Mouse (Mus musculus) spleen, postnatal 10 days (tissue): Measurements from ENCODE around the gene Rab37.
A peak's percentile ranks its signal among the peaks of the same experiment; 100 is the strongest.

ENCODE experiments used
- DNase-seq, 2 experiments: peaks; one replicate each; pipeline ENCODE4 v3.0.0; 2021 to 2022; ENCODE audit warnings: low spot score in 2 of 2

Rab37 gene

GRCm38 (mm10) chr11:115091362-115091901 is at the start of gene Rab37:
Gene Rab37, plus strand, starts transcription at chr11:115091431.
- peak in 1 of 2 experiments; percentile 39 for DNase-seq

- DNase-seq: no peak
Observed at GRCm38 (mm10) chr11:115048259-115048658, 43.0 kb upstream of the Rab37 start, which contains the start of gene Cd300ld3. Gene Cd300ld3, minus strand, starts transcription at chr11:115048409.

DNA sequence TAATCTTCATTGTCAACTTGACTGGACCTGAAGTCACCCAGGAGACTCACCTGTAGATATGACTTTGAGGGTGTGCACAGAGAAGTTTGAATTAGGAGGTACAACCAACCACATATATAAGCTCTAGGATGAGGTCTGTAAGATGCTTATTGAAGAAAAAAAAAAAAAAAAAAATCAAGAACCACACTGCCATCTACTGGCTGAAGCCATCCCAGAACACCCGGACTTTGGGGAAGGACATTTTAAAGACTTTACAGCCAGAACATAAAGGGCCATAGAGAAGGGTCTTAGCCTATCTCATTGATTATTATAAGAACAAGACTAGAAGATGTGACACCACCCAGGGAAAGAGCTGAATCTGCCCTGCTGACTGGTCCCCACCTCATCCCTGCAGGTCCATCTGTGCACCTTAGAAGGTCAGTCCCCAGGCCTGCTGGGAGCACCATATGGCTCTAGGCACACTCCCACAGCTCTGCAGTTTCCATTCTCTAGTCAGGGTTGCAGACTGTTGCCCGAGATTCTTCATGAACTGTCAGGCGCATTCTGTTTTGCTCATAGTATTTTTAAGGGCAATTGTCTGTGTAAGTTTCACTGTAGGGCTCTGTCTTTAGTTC is 41.8 kb upstream of the Rab37 start:
- DNase-seq: no peak

- peak in 1 of 2 experiments; percentile 56 for DNase-seq
Observed at GRCm38 (mm10) chr11:115052206-115052605, 39.0 kb upstream of the Rab37 start.

DNA sequence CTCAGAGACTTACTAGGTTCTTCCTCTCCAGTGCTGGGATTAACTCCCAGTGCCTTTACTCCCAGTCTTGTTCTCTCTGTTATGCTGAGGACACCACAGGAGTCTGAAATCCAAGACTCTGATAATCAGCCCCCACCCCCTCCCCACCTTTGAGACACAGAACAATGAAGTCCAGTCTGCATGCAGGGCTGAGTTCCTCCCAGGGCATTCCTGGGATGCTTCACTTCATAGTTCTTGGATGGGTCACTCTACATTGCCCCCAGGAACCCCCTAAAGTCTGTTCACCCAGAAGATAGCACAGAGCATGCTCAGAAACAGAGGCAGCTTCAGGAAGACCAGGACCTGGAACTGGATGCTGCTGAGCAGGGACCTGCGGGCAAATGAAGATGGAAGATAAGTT is 38.2 kb upstream of the Rab37 start:
- DNase-seq: no peak

DNA sequence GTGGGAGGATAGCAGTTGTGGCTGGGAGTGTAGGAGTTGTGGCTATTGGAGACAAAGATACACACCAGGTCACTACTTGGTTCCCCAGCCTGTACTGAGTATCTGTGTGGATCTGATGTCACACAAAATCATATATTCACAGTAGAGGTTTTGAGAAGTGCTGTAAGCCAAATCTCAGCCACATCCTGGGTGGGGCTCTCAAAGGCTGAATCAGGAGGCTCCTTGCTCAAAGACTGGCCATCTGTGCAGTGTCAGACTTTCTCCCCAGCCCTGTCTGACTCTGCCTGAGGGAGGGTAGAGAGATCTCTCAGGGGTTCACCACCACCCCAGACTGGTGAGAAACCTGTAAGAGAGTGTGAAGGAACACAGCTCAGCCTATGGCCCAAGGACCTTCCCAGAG is 36.7 kb upstream of the Rab37 start:
- no peak for DNase-seq

DNA sequence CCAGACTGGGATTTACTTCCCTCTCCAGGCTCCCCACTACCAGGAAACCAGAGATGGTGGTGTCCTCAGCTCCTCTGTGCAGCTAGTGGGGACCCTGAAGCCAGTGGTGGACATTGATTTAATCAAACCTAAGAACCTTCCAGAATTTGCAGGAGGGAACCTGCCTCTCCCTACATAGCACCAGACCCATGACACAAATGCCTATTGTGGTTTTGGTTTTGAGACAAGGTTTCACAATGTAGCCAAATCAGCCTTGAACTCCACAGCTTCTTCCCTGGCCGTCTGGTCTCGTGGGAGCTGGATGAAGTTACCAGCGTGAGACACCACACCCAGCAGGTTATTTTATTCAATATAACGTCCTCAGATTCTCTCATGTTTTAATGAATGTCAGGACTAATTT is 32.5 kb upstream of the Rab37 start:
- no peak for DNase-seq

DNA sequence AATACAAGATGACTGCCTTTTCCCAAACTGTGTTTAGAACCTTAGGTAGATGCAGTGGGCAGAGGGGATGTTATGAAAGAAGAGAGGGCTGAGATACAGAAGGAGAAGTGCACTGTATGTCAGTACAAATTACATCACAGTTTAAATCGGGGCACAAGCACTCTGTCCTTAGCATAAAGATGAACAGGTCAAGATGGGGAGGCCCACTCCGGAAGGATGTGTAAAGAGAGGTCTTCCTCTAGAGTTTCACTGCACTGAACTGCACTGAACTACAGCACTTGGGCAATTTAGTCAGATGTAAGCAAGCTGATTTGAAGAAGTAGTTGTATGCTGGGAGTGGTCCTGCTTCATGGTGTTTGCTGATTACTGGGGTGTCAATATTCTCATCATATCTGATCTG is 31.4 kb upstream of the Rab37 start:
- no peak for DNase-seq

GRCm38 (mm10) chr11:115062077-115062476 is 29.2 kb upstream of the Rab37 start, which contains the start of gene Cd300e:
Gene Cd300e, minus strand, starts transcription at chr11:115062177.
- DNase-seq: no peak

GRCm38 (mm10) chr11:115066768-115067167 is 24.5 kb upstream of the Rab37 start:
- DNase-seq: no peak

- DNase-seq: no peak
Observed at GRCm38 (mm10) chr11:115071015-115071551, 20.1 kb upstream of the Rab37 start.

DNA sequence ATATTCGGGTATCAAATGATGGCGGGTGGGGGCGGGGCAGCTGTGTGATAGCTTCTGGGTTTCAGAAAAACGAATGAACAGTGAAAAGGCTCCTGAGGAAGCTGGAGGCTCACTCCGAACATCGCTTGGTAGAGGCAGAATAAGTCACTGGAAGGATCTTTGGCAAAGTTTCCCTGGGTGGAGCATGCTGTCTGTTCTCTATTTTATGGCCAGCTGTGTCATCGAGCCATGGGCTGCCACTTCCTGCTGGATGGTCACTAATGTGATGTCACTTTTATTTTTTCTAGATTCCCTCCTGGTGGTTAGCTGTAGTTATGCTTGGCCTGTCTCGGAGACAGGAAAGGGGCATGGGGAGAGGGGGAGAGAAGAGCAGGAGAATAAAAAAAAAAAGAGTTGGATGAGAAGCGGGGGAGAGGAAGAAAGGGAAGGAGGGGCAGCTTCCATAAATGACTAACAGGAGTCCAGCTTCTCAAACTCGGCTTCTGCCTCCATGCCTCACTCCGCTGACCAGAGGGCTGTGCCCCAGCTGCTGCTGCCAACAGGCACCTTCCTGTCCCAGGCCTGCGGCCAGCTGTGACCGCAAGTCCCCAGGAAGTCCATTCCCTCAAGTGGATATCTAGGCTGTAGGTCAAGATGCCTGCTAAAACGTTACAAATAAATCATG is 19.5 kb upstream of the Rab37 start:
- DNase-seq: no peak

- no peak for DNase-seq
Observed at GRCm38 (mm10) chr11:115073002-115073401, 18.2 kb upstream of the Rab37 start.

GRCm38 (mm10) chr11:115075407-115075806 is 15.8 kb upstream of the Rab37 start:
- no peak for DNase-seq

GRCm38 (mm10) chr11:115075859-115076258 is 15.4 kb upstream of the Rab37 start:
- no peak for DNase-seq

GRCm38 (mm10) chr11:115077436-115077835 is 13.8 kb upstream of the Rab37 start:
- no peak for DNase-seq

DNA sequence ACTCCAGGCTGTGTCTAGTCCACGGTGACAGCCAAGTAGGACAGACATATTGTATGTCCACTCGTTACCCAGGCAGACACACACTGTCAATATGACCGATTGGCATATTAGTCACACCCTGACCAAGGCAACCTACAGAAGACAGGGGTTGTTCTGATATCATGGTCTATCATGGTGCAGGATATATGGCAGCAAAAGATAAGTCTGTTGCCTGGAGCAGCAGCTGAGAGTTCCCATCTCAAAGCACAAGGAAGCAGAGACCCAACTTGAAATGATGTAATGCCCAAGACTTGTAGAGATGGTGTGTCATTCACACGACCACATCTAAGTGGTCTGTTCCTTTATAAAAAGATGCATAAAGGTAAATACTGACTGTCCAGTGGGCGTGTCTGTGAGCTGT is 12.6 kb upstream of the Rab37 start:
- DNase-seq: no peak

DNA sequence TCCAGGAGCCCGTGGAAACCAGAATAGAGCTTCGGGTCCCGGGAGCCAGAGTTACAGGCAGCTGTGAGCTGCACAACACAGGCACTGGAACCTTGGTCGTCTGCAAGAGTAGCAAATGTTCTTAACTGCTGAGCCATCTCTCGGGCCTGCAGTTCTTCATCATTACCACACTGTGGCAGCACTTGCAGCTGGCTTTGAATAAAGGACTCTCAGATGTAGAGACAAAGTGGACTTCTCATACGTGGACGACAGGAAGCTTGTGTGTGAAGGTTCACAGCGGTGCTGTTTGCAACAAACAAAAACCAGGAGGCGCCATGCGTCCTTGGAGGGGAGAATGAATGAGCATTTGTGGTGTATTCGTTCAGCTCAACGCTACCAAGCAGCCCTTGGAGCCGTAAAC is 10.3 kb upstream of the Rab37 start:
- DNase-seq: peak; percentile 21 to 46

GRCm38 (mm10) chr11:115081373-115081772 is 9.9 kb upstream of the Rab37 start:
- DNase-seq: no peak

DNA sequence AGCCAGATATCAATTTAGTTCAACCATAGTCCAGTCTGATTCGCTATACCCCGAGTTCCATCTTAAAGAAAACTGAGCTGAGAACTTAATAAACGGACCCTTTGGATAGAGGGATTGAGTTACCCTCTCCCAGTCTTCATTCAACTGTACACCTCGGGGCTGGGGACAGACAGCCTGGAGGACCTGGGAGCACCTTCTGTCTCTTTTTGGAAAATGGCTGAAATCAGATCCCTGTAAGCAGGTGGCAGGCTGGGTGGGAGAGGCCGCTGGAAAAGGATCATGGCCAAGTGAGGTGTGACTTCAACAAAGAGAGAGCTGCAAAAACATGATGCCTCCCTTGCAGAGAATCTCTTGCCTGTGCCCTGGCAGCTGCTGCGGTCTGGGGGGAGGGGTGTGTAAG is 9.0 kb upstream of the Rab37 start:
- no peak for DNase-seq

GRCm38 (mm10) chr11:115083376-115084139 is 7.7 kb upstream of the Rab37 start:
- DNase-seq: peak; percentile 54 to 78

DNA sequence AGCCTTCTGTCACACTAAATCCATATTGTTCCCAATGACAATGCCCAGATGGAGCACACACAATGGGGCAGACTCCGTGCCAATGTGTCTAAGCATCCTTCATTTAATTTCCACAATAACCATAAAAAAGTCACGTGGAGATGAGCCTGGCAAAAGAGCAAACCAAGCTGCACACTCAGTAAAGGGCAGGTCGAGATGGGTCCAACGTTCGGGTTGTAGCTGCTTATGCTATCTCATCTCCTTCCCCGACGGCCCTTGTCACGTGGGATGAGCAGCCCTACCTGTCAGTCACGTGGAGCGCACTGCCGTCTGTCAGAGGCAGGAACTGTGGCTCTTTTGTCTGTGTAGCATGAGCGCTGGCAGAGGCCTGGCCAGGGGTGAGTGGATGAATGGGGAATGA is 6.6 kb upstream of the Rab37 start:
- DNase-seq: no peak
